Mouse (Mus musculus) bone marrow macrophage, adult 2 months (primary cell): ENCODE measurements around the gene Angptl4. TPM values are rescaled to one million over a fixed set of nuclear protein-coding genes. Genes with fewer than 3 reads are reported as not detected.
"Not testable (repeated sequence)": the region's sequence is repeated elsewhere in the genome, so short reads cannot be mapped to it uniquely, and the experiment has no call there.

ENCODE experiments used
- H3K27ac ChIP-seq: 2 replicates; pipeline ENCODE4 v1.5.1; 2012; ENCODE audit warnings: low read depth, low read length; ENCODE audit not compliant: insufficient read depth
- H3K4me1 ChIP-seq: 2 replicates; pipeline ENCODE4 v1.6.1; 2012; ENCODE audit warnings: low read length; ENCODE audit not compliant: control insufficient read depth, insufficient read depth
- H3K4me3 ChIP-seq: 2 replicates; pipeline ENCODE4 v1.5.1; 2012; ENCODE audit warnings: mild to moderate bottlenecking, low read length, moderate library complexity; ENCODE audit not compliant: insufficient read depth
- CTCF ChIP-seq: IDR thresholded peaks from 2 replicates; pipeline ENCODE4 v1.5.1; 2012; ENCODE audit warnings: low read depth, mild to moderate bottlenecking, low read length, moderate library complexity
- POLR2A ChIP-seq: IDR thresholded peaks from 2 replicates; pipeline ENCODE4 v1.6.1; 2012; ENCODE audit warnings: mild to moderate bottlenecking, low read depth, low read length, borderline replicate concordance
- polyA plus RNA-seq: library from polyadenylated mRNA; stranded (reverse); fragments of >200 nt; gene quantifications from 2 replicates; pipeline ENCODE4 v1.2.4, GENCODE M21; 2012; ENCODE audit not compliant: missing spikeins, insufficient read depth, insufficient read length

Angptl4 gene
- polyA plus RNA-seq = 8.4 and 11.0 TPM in 2 replicates

DNA sequence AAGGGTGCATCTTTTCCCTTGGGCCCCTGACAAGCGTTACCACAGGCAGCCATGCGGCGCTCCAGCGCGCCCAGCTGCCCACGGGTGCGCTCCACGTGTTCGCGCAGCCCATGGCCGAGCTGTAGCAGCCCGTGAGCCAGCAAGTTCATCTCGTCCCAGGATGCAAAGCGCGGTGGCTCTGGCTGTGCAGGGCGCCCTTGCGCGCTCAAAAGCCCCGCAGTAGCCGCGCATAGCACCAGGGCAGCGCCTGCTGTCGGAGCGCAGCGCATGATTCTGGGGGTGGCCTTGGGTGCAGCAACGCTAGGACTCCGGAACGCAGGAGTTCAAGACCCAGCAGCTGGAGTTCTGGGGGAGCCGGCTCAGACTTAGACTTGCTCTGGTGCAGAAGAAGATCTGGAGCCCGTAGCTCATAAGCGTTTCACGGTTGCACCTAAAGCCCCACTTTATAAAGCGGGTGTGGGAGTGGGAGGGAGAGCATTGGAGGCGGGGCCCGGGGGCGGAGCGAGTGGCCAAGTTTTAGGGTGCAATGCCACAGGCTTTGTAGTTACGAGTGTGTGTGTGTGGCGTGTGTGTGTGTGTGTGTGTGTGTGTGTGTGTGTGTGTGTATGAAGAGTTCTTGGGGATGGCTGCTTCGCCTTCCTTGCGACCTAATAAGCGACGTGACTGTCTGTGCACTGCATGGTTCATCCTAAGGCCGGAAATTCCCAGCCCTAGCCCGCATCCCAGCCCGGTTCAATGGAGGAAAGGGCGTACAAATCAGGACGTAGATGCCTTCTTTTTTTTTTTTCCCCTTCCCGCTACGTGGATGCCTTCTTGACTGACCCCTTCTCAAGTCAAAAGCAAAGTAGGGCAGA, at the start of gene Angptl4:
Gene Angptl4 (minus strand): TSS at position 707 of the 854 bp plus-strand sequence.
- Histone ChIP-seq H3K4me1 (peaks cover 35% of the 10 kb centered on the region), H3K27ac (peak within 1 kb of the TSS; percentile 40), H3K4me3 (peak within 1 kb of the TSS; percentile 59)
- TF ChIP-seq CTCF (no peak), POLR2A (no peak)

DNA sequence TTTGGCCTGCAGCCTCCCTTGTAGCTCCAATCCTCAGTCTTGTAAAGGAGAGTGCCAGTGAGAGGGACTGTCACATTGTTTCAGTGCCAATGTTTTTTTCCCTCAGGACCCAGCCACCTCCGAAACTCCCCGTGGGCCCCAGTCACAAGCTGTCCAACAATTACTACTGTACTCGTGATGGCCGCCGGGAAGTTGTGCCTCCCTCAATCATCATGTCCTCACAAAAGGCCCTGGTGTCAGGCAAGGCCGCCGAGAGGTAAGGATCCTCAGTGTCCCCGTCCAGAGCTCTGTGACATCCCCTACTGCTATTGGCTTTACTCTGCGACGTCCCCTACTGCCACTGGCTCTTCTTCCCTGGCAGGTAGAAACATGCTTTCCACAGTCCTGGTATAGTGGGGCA, 47.9 kb upstream of the Angptl4 start:
- H3K4me1 ChIP-seq = peaks cover 4% of the 10 kb centered on the region
- H3K4me3 ChIP-seq = no peak overlapping the region
- no peak overlapping the region for H3K27ac ChIP-seq
- TF ChIP-seq CTCF = no peak
- TF ChIP-seq POLR2A = no peak

DNA sequence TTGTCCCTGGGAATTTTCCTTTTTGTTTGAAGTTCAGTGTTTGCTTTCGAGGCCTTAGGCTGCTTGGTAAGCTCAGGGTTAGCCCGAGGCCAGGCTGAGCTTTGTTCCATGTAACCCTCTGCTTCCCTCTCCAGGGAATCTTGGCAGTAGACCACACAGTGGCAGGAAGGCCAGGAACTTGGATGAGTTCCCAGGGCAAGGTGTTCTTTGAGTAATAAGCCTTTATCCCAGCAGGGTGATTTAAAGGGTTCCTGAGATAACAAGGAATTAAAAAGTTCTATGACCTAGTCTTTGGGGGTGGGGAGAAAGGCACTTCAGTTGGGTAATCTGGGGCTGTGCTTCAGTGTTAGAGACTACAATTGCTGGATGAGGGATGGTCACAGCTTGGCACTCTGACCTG, 47.3 kb upstream of the Angptl4 start:
- no peak overlapping the region for H3K27ac ChIP-seq
- TF ChIP-seq CTCF = no peak
- TF ChIP-seq POLR2A = no peak
- H3K4me3 ChIP-seq = no peak overlapping the region
- H3K4me1 ChIP-seq = peaks cover 4% of the 10 kb centered on the region

DNA sequence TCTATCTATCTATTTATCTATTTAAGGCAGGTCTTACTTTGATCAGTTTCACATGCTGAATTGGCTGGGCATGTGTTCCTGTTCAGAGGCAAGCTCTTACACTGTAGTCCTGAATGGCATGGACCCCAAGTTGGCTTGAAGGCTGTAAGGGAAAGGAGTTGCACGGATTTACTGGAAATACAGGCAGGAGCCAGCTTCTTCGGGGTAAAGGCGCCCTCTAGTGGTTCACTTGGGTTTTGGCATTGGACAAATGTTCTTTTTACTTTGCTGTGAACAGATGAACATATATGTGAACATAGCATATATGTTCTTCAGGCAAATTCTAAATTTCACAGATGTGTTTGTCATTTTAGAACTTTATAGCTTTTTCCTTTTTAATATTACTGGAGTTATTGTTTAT, 45.2 kb upstream of the Angptl4 start:
- H3K4me3 ChIP-seq = no peak overlapping the region
- no peak for TF ChIP-seq POLR2A
- peak; percentile 55 for TF ChIP-seq CTCF
- H3K27ac ChIP-seq = no peak overlapping the region
- peaks cover 10% of the 10 kb centered on the region for H3K4me1 ChIP-seq

DNA sequence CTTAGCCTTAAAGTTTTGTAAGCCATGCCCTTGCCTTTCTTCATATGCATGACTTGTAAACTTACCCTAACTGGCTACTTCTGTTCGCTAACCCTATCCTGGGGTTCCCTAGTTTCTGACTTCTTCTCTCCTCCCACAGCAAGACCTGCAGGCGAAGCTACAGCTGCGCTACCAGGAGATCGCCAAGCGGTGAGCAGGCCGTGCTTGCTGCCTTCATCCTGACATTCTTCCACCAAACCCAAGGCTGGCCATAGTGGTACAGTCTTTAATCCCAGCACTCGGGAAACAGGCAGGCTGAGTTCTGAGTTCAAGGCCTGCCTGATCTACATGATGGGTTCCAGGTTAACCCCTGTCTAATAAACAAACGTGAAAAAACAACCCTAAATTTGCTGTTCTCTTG, 43.8 kb upstream of the Angptl4 start:
- Histone ChIP-seq H3K4me1 (peaks cover 15% of the 10 kb centered on the region), H3K27ac (no peak overlapping the region), H3K4me3 (peak overlapping the region; percentile 48)
- no peak for TF ChIP-seq CTCF
- no peak for TF ChIP-seq POLR2A

DNA sequence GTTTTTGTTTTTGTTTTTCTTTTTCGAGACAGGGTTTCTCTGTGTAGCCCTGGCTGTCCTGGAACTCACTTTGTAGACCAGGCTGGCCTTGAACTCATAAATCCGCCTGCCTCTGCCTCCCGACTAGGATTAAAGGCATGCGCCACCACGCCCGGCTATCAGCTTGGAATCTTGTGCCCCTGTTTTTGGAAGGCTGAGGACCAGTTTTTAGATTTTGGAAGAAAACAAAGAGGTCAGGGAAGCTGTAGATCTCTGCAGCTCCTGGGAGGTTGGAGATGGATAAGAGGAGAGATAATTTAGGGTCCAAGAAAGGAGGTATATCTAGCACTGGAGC, 43.3 kb upstream of the Angptl4 start:
- Histone ChIP-seq H3K27ac (peak overlapping the region; percentile 86), H3K4me3 (peak overlapping the region; percentile 72), H3K4me1 (peaks cover 15% of the 10 kb centered on the region)

DNA sequence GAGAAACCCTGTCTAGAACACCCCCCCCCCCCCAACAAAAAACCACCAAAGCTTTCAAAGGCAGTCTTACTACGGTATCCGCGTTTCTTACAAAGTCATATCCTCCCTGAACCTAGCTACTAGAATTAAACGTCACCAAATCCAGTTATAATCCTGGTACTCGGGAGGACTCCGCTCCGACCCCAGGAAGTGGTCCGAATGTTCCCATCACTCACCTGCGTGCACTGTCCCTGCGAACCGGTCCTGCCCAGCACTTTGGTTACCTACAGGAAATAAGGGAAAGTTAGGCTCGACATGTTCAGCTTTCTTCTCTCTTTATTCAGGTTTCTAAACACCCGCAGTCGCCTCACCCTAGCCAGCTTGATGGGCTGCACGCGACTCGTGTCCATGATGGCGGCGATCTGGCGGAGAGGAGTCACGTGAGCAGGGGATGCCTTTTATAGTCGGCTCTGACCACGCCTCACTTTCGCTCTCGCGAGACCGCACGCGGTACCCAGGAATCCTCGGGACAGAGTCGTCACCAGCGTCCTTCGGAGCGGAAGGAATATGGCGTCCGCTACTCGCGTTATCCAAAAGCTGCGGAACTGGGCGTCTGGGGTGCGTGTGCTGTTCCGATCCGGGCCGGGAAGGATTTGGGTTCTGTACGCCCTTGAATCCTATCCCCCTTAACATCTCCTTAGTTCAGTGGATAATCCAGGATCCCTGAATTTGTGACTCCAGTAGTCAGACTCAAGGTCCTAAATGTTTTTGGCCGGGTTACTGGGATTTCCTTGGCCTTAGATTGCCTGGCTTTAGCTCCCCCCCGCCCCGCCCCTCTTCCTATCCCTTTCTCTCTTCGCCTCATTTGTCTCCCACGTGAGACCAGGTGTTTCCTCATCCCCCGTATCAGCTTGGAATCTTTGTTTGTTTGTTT, 42.7 kb upstream of the Angptl4 start, which contains the start of the genes Rps28 and Ndufa7:
Gene Rps28 (minus strand): TSS at position 479 of the 913 bp plus-strand sequence.
Gene Ndufa7 (plus strand): TSS at position 489 of the 913 bp plus-strand sequence.
- Histone ChIP-seq H3K4me1 (peaks cover 15% of the 10 kb centered on the region), H3K27ac (peak within 1 kb of the TSS; percentile 86), H3K4me3 (peak within 1 kb of the TSS; percentile 72)
- no peak for TF ChIP-seq CTCF
- no peak; the same call in 1 of the 2 replicates for TF ChIP-seq POLR2A

DNA sequence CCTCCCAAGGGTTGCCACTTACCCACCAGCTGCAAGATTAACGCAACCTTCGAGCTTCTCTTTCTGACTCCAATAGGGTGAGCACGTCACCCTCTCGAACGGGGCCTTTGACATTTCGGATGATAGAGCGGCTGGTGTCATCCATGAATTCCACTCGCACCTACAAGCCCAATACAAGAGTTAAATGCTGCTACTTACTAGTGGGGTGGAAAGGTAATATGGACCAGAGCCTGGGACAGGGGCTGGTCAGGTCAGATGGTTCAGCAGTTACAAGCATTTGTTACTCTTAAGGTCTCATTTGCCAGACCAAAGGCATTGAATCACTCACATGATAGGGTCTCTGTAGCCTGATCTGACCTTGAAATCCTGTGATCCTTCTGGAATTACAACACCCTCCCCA, 41.5 kb upstream of the Angptl4 start:
- Histone ChIP-seq H3K4me1 (peaks cover 23% of the 10 kb centered on the region), H3K4me3 (peak overlapping the region; percentile 72)
- not testable (repeated sequence) for H3K27ac ChIP-seq

DNA sequence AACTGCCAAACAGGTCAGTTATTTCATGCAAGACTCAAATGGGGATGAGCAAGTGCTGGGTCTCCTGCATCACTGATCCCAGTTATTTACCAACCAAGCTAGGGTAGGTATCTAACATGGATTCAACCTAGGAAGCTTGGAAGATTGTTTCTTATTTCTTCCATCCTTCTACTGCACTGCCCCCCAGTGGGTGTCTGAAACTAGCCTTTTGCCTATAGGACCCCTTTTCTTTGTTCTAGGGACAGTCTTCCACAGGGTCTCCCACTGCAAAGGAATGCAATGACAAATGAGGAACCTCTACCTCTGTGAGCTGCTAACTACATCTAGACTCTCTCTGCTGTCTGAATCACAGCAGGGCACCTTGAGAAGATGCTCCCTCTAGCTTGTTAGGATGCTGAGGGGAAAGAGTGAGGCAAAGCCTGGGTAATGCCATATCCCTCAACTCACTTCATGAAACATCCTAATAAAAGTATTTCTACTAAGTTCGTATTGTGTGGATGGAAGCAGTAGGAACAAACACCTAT, 40.9 kb upstream of the Angptl4 start:
- H3K4me3 ChIP-seq = peak overlapping the region; percentile 7; the same call in 1 of the 2 replicates
- no peak overlapping the region for H3K27ac ChIP-seq
- TF ChIP-seq POLR2A (no peak), CTCF (no peak)
- peaks cover 26% of the 10 kb centered on the region for H3K4me1 ChIP-seq
